Comparison of ENCODE assay signal across 25 mouse cellular contexts in genomic region chr7:132269661-132270060, GRCm38 (mm10).
"Had no signal": no experiment of that assay in that cellular context is flagged by ENCODE, and none has a peak within 500 bp of the region (broad histone marks: within the 10 kb centered on the region; RNA-seq: fewer than 3 reads in every experiment).

No protein-coding gene starts in this region.

- H3K9ac ChIP-seq: heart, embryonic 12.5 days; hindbrain, embryonic 12.5 days; hindbrain, embryonic 14.5 days; intestine, embryonic 15.5 days; limb, embryonic 12.5 days; liver, embryonic 13.5 days had no signal

- H3K27me3 ChIP-seq: heart, embryonic 12.5 days; hindbrain, embryonic 12.5 days; intestine, embryonic 15.5 days; limb, embryonic 12.5 days; liver, embryonic 13.5 days had no signal

- H3K27ac ChIP-seq: heart, embryonic 10.5 days; hindbrain, embryonic 10.5 days; hindbrain, embryonic 12.5 days; hindbrain, embryonic 14.5 days; layer of hippocampus, adult 2 months; left cerebral cortex, adult 2 months; limb, embryonic 10.5 days; limb, embryonic 12.5 days; liver, embryonic 13.5 days had no signal

- ATAC-seq: hindbrain, embryonic 16.5 days; inflammation-experienced regulatory T-cells, adult 6 months; intestine, embryonic 15.5 days; intestine, postnatal 0 days had no signal

- H3K9me3 ChIP-seq: heart, embryonic 10.5 days; heart, embryonic 12.5 days; hindbrain, embryonic 10.5 days; hindbrain, embryonic 12.5 days; intestine, embryonic 15.5 days; limb, embryonic 10.5 days; limb, embryonic 12.5 days; liver, embryonic 13.5 days had no signal

- H3K4me1 ChIP-seq: limb, embryonic 10.5 days; limb, embryonic 12.5 days; liver, embryonic 13.5 days had no signal

- DNase-seq: gastrocnemius, postnatal 14 days; heart, adult 18-20 months; heart, postnatal 10 days; heart, postnatal 4 days; kidney, adult 18-20 months; kidney, adult 8-10 months; kidney, postnatal 10 days; kidney, postnatal 25 days; kidney, postnatal 4 days; liver; liver, embryonic 13.5 days had no signal

- H3K4me3 ChIP-seq: heart, embryonic 10.5 days; heart, embryonic 12.5 days; hindbrain, embryonic 10.5 days; hindbrain, embryonic 12.5 days; intestine, embryonic 15.5 days; layer of hippocampus, adult 2 months; left cerebral cortex, adult 2 months; limb, embryonic 10.5 days; limb, embryonic 12.5 days; liver, embryonic 13.5 days had no signal

- H3K4me2 ChIP-seq: heart, embryonic 12.5 days; hindbrain, embryonic 12.5 days; hindbrain, embryonic 14.5 days; intestine, embryonic 15.5 days; limb, embryonic 12.5 days; liver, embryonic 11.5 days; liver, embryonic 13.5 days had no signal
